Mouse (Mus musculus) G1E-ER4 (cell line): ENCODE results near the gene Higd1c. TPM values are rescaled to one million over a fixed set of nuclear protein-coding genes. Genes with fewer than 3 reads are reported as not detected.

ENCODE experiments used
- GATA1 ChIP-seq: IDR thresholded peaks from one replicate; pipeline ENCODE4 v1.8.0; 2012; ENCODE audit warnings: low read length, inconsistent platforms
- polyA plus RNA-seq: library from polyadenylated mRNA; stranded (reverse); fragments of >175 nt; gene quantifications from 2 replicates; pipeline ENCODE4 v1.2.3, GENCODE M21; 2012

The Higd1c gene
- polyA plus RNA-seq, 1 experiment = not detected

DNA sequence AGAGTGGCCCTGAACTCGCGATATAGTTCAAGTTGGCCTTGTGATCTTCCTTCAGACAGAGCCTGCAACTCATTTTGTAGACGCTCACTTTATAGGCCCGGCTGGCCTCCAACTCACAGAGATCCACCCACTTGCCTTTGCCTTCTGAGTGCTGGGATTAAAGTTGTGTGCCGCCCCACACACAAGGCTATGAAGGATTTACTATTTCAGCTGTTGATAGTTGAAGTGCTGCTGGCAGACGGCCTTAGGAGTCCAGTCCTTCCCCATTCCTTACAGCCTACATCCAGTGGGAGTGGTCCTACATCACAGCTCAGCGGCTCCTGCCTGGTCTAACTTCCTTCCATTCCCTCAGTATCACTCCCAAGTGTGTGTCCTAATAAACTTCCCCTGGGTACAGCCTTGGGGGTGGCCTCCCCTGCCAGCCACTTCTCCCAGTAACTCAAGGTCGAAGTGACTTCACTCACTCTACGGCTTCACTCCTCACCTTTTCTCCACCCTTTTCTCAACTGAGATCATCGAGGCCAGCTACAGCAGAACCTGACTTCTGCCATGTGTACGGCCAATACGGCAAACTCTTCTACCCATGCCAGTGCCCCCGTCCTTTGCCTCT is 64.1 kb downstream of the Higd1c start:
- no peak for TF ChIP-seq GATA1

DNA sequence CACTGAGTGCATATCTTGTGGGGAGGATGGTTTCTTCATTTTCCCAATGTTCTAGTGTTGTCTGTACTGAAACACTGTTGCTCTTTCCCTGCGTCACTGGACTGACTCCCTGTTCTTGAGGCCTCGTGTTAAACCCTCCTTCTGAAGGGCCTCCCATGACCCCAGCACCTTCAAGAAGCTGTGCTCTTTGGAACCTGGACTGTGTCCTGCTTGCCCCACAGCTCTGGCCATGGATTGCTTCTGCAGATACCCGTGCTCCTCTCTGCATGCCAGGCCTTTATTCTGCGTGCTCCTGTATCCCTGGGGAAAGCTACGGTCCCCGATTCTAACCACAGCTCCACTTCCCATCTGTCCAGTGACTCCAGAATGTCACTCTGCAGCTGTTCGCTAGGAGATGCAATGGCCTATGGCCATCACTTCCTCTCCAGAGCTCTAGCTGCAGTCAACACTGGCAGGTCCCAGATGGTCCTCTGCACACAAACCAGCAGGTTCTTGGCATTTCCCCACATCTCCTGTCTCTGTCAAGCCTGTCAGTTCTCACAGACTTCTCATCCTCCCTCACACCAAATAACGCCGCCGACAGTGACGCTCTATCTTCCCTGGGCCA is 65.7 kb downstream of the Higd1c start:
- TF ChIP-seq GATA1 = no peak

DNA sequence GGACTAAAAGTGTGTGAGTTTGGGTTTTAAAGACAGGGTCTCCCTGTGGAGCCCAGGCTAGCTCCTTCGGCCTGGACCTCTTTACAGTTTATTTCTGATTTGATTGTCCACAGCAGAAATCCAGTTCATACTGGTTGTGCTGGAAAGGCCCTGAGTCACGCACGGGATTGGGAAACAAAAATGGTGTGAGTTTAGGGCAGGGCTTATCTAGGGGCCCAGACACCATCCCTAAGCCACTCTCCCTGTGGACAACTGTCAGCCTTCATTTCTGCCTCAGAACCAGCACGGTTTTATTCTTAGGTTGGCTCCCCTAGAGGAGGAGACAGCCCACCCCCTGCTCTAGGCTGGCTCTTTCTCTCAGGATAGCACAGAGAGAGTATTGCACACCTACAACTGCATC is 68.9 kb downstream of the Higd1c start:
- TF ChIP-seq GATA1 = no peak

Other genes starting within 250 kb of the Higd1c start
- 50.4 and 83.1 TPM in 2 replicates for gene Atf1, start 136.7 kb upstream of the Higd1c start, polyA plus RNA-seq
- gene Tmprss12, start 83.7 kb upstream of the Higd1c start, polyA plus RNA-seq = not detected in 2 replicates
- gene Mettl7a1, start 60.4 kb upstream of the Higd1c start, polyA plus RNA-seq = 40.6 and 54.3 TPM in 2 replicates
- gene Mettl7a3, start 29.6 kb upstream of the Higd1c start, polyA plus RNA-seq = not detected in 2 replicates
- gene Methig1, start 11.4 kb upstream of the Higd1c start, polyA plus RNA-seq = 0.09 and 0.27 TPM in 2 replicates
- 1.7 and 2.5 TPM in 2 replicates for gene Mettl7a2, start 11.3 kb upstream of the Higd1c start, polyA plus RNA-seq
- not detected in 2 replicates for gene Gm5475, start 57.6 kb downstream of the Higd1c start, polyA plus RNA-seq
- 7.2 and 8.8 TPM in 2 replicates for gene Slc11a2, start 60.5 kb downstream of the Higd1c start, polyA plus RNA-seq
- 24.8 and 47.3 TPM in 2 replicates for gene Letmd1, start 104.5 kb downstream of the Higd1c start, polyA plus RNA-seq
- 1.0 and 1.1 TPM in 2 replicates for gene Csrnp2, start 130.9 kb downstream of the Higd1c start, polyA plus RNA-seq
- 2.7 and 2.8 TPM in 2 replicates for gene Tfcp2, start 187.5 kb downstream of the Higd1c start, polyA plus RNA-seq
- 0.03 and 0.11 TPM in 2 replicates for gene Pou6f1, start 235.4 kb downstream of the Higd1c start, polyA plus RNA-seq